Mouse (Mus musculus) liver, embryonic 12.5 days (tissue): Measurements from ENCODE around the gene Card19. TPM values are rescaled to one million over a fixed set of nuclear protein-coding genes. Genes with fewer than 3 reads are reported as not detected.

Source experiments
- ATAC-seq: fragments of 200-750 bp; cut with Nextera tagmentation; 2 replicates; pipeline ENCODE4 v1.8.0; 2017; ENCODE audit warnings: moderate number of reproducible peaks, mild to moderate bottlenecking, moderate library complexity
- H3K27ac ChIP-seq: fragments of 300-500 bp; sonication (generic); 2 replicates; pipeline ENCODE4 v1.5.1; 2016; ENCODE audit warnings: mild to moderate bottlenecking
- H3K27me3 ChIP-seq: fragments of 300-500 bp; sonication (generic); replicated peaks from 2 replicates; pipeline ENCODE4 v1.6.1; 2016; ENCODE audit warnings: mild to moderate bottlenecking, moderate library complexity
- H3K36me3 ChIP-seq: fragments of 300-500 bp; sonication (generic); 2 replicates; pipeline ENCODE4 v1.6.1; 2016; ENCODE audit warnings: mild to moderate bottlenecking, moderate library complexity
- H3K4me1 ChIP-seq: fragments of 300-500 bp; sonication (generic); 2 replicates; pipeline ENCODE4 v1.6.1; 2016
- H3K4me2 ChIP-seq: fragments of 300-500 bp; sonication (generic); 2 replicates; pipeline ENCODE4 v1.6.1; 2016; ENCODE audit warnings: mild to moderate bottlenecking, moderate library complexity
- H3K4me3 ChIP-seq: fragments of 300-500 bp; sonication (generic); 2 replicates; pipeline ENCODE4 v1.5.1; 2016; ENCODE audit warnings: mild to moderate bottlenecking, moderate library complexity
- H3K9ac ChIP-seq: fragments of 300-500 bp; sonication (generic); 2 replicates; pipeline ENCODE4 v1.6.1; 2016; ENCODE audit warnings: mild to moderate bottlenecking, moderate library complexity
- H3K9me3 ChIP-seq: fragments of 300-500 bp; sonication (generic); replicated peaks from 2 replicates; pipeline ENCODE4 v1.6.1; 2016; ENCODE audit warnings: mild to moderate bottlenecking, moderate library complexity
- WGBS: fragments of 180-500 bp; shearing (Covaris S2); methylation state at CpG from one replicate; pipeline ENCODE4 v1.1.7; 2016; ENCODE audit not compliant: insufficient replicate concordance; 5-methylcytosine and 5-hydroxymethylcytosine counted together
- polyA plus RNA-seq: library from polyadenylated mRNA; unstranded; fragments of >200 nt; fragmentation: Nextera tagmentation; extraction: Ambion mirVana; gene quantifications from 2 replicates; pipeline ENCODE4 v1.2.1, GENCODE M21; 2016

The Card19 gene
- polyA plus RNA-seq, 1 experiment from 2014 or later, result 17.0 TPM

- H3K27ac ChIP-seq, result no peak overlapping the region
- no peaks in the 10 kb centered on the region; the same call in 1 of the 2 replicates for H3K4me1 ChIP-seq
- H3K4me2 ChIP-seq, result no peak overlapping the region
- no peak overlapping the region for H3K9ac ChIP-seq
- WGBS, result 53% methylated on average over 2 of the region's 2 CpGs
- peaks cover 20% of the 10 kb centered on the region for H3K27me3 ChIP-seq
- no peak for ATAC-seq
- H3K36me3 ChIP-seq, result no peaks in the 10 kb centered on the region
- H3K9me3 ChIP-seq, result 0 out of 2 replicates have a peak, but pooled peaks cover 4% of the 10 kb centered on the region
- no peak overlapping the region for H3K4me3 ChIP-seq
These were observed 54.6 kb downstream of the Card19 start for GRCm38 (mm10) chr13:49161236-49161635.

GRCm38 (mm10) chr13:49158040-49158713, 57.7 kb downstream of the Card19 start:
- H3K4me3 ChIP-seq, result no peak overlapping the region
- H3K27ac ChIP-seq, result no peak overlapping the region
- WGBS, result 68% methylated on average over 10 of the region's 10 CpGs
- peaks cover 37% of the 10 kb centered on the region for H3K27me3 ChIP-seq
- ATAC-seq, result no peak
- H3K9ac ChIP-seq, result no peak overlapping the region
- H3K4me2 ChIP-seq, result no peak overlapping the region
- no peaks in the 10 kb centered on the region for H3K36me3 ChIP-seq
- 0 out of 2 replicates have a peak, but pooled peaks cover 4% of the 10 kb centered on the region for H3K9me3 ChIP-seq
- H3K4me1 ChIP-seq, result no peaks in the 10 kb centered on the region; the same call in 1 of the 2 replicates

- Histone ChIP-seq H3K27me3 (peaks cover 37% of the 10 kb centered on the region), H3K9me3 (0 out of 2 replicates have a peak, but pooled peaks cover 4% of the 10 kb centered on the region), H3K27ac (no peak overlapping the region), H3K9ac (no peak overlapping the region), H3K4me1 (no peaks in the 10 kb centered on the region), H3K4me2 (no peak overlapping the region), H3K4me3 (no peak overlapping the region), H3K36me3 (no peaks in the 10 kb centered on the region)
- WGBS, result 56% methylated on average over 4 of the region's 4 CpGs
- no peak for ATAC-seq
These were observed 59.2 kb downstream of the Card19 start for GRCm38 (mm10) chr13:49156645-49157044.

GRCm38 (mm10) chr13:49154621-49155020, 61.2 kb downstream of the Card19 start:
- Histone ChIP-seq H3K27ac (no peak overlapping the region), H3K4me2 (no peak overlapping the region), H3K36me3 (no peaks in the 10 kb centered on the region), H3K9ac (no peak overlapping the region; the same call in 1 of the 2 replicates), H3K9me3 (0 out of 2 replicates have a peak, but pooled peaks cover 4% of the 10 kb centered on the region), H3K4me1 (no peaks in the 10 kb centered on the region), H3K4me3 (no peak overlapping the region), H3K27me3 (peaks cover 51% of the 10 kb centered on the region)
- no peak for ATAC-seq
- 59% methylated on average over 7 of the region's 7 CpGs for WGBS

GRCm38 (mm10) chr13:49154028-49154427, 61.8 kb downstream of the Card19 start:
- Histone ChIP-seq H3K4me1 (no peaks in the 10 kb centered on the region), H3K4me2 (no peak overlapping the region), H3K4me3 (no peak overlapping the region), H3K27ac (no peak overlapping the region), H3K9ac (no peak overlapping the region), H3K27me3 (peaks cover 52% of the 10 kb centered on the region), H3K9me3 (0 out of 2 replicates have a peak, but pooled peaks cover 4% of the 10 kb centered on the region), H3K36me3 (no peaks in the 10 kb centered on the region)
- WGBS, result 71% methylated on average over 10 of the region's 10 CpGs
- ATAC-seq, result no peak

Other genes starting within 250 kb of the Card19 start
- 19.5 and 20.1 TPM in 2 replicates for gene Fam120a, start 248.0 kb downstream of the Card19 start, polyA plus RNA-seq
- 0.11 and 0.14 TPM in 2 replicates for gene Wnk2, start 68.0 kb downstream of the Card19 start, polyA plus RNA-seq
- 41.5 and 42.6 TPM in 2 replicates for gene Ninj1, start 28.6 kb downstream of the Card19 start, polyA plus RNA-seq
- gene Susd3, start 32.7 kb upstream of the Card19 start, polyA plus RNA-seq, result 2.4 and 2.5 TPM in 2 replicates
- 0.32 and 0.49 TPM in 2 replicates for gene Fgd3, start 104.3 kb upstream of the Card19 start, polyA plus RNA-seq
- 14.7 and 15.2 TPM in 2 replicates for gene Bicd2, start 125.5 kb upstream of the Card19 start, polyA plus RNA-seq
- 13.6 and 13.9 TPM in 2 replicates for gene Ippk, start 205.2 kb upstream of the Card19 start, polyA plus RNA-seq